Mouse (Mus musculus) testis, adult 2 months (tissue): ENCODE results near the gene Itgb2.

Experiments used
- CTCF ChIP-seq: fragments of 200-500 bp; IDR thresholded peaks from 2 replicates; pipeline ENCODE4 v1.5.1; 2012; ENCODE audit warnings: low read depth, mild to moderate bottlenecking, inconsistent platforms, low read length, moderate library complexity; ENCODE audit not compliant: control insufficient read depth, insufficient read depth, insufficient replicate concordance
- POLR2A ChIP-seq: fragments of 200-500 bp; IDR thresholded peaks from 2 replicates; pipeline ENCODE4 v1.6.1; 2012; ENCODE audit warnings: low read depth, mild to moderate bottlenecking, inconsistent platforms, low read length, moderate library complexity; ENCODE audit not compliant: control insufficient read depth

GRCm38 (mm10) chr10:77581023-77581407, 51.0 kb downstream of the Itgb2 start:
- TF ChIP-seq CTCF (no peak), POLR2A (no peak)
